Mouse (Mus musculus): Measurements from ENCODE around the gene Dennd2c.
A peak's percentile ranks its signal among the peaks of the same experiment; 100 is the strongest.

Gene Dennd2c

GRCm38 (mm10) chr3:103102454-103103390, at the start of gene Dennd2c:
Dennd2c (plus strand) TSS chr3:103102604.
- H3K9me3 ChIP-seq (ENCODE audit: low read length) = no peaks in the 10 kb centered on the region
- H3K4me3 ChIP-seq (replicated peaks; ENCODE audit: low read length) = peak within 1 kb of the TSS; percentile 94
- TF ChIP-seq CTCF (conservative IDR thresholded peaks at IDR 0.05; ENCODE audit: low read length) (no peak), POU5F1 (IDR thresholded peaks at IDR 0.05; ENCODE audit: borderline replicate concordance, low read length) (no peak), NANOG (IDR thresholded peaks at IDR 0.05; ENCODE audit: borderline replicate concordance, low read length) (no peak)
- peaks cover 77% of the 10 kb centered on the region for H3K4me1 ChIP-seq (replicated peaks; ENCODE audit: low read depth, low read length)
- H3K27me3 ChIP-seq (ENCODE audit: insufficient read depth, low read length) = no peaks in the 10 kb centered on the region
- 0 out of 2 replicates have a peak, but pooled peaks cover 3% of the 10 kb centered on the region for H3K36me3 ChIP-seq (ENCODE audit: insufficient read depth, low read length)

DNA sequence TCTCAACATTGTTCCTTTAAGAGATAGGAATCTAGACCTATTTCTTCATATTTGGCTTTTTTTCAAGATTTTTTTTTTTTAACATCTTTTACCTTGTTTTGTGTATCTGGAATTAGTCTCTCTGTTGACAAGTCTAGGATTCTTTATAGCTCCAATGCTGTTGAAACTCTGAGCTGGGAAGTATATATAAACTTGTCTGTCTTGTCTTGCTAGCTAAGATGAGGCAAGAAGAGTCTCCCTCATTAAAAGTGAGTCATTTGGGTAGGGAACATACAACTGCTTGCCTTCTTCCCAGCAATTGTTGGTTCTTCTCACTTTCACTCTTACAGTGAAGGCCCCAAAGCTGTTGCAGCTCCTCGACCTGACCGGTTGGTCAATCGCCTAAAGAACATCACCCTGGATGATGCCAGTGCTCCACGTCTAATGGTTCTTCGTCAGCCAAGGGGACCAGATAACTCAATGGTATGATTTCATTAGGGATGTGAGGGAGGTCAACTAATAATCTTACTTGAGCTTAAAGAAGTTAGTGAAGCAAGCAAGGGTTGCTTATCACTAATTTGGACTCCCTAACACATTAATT, 46.3 kb upstream of the Dennd2c start:
- H3K27me3 ChIP-seq (ENCODE audit: insufficient read depth, low read length) = no peaks in the 10 kb centered on the region
- TF ChIP-seq CTCF (conservative IDR thresholded peaks at IDR 0.05; ENCODE audit: low read length) = no peak
- no peak for TF ChIP-seq POU5F1 (IDR thresholded peaks at IDR 0.05; ENCODE audit: borderline replicate concordance, low read length)
- no peak for TF ChIP-seq NANOG (IDR thresholded peaks at IDR 0.05; ENCODE audit: borderline replicate concordance, low read length)
- H3K4me3 ChIP-seq (replicated peaks; ENCODE audit: low read length) = no peak overlapping the region
- H3K9me3 ChIP-seq (ENCODE audit: low read length) = no peaks in the 10 kb centered on the region
- H3K4me1 ChIP-seq (replicated peaks; ENCODE audit: low read depth, low read length) = peaks cover 30% of the 10 kb centered on the region
- peaks cover 83% of the 10 kb centered on the region for H3K36me3 ChIP-seq (ENCODE audit: insufficient read depth, low read length)

DNA sequence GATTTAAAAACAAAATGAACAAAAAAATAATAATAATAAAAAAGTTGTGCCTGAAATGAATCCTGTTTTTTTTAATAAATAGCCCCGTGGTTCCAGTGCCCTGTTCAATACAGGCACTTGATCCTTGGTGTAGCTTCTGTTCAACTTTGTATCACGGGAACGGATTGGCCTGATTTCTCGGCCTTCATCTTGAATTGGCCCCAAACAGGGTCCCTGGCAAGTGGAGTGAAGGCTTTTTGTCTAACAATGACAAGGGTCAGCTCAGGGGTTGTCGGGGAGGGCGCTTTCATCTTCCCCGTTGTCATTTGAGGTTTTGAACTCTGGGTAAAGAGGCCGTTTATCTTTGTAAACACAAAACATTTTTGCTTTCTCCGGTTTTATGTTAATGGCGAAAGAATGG, 44.7 kb upstream of the Dennd2c start:
- Histone ChIP-seq H3K36me3 (ENCODE audit: insufficient read depth, low read length) (peaks cover 83% of the 10 kb centered on the region), H3K27me3 (ENCODE audit: insufficient read depth, low read length) (no peaks in the 10 kb centered on the region), H3K4me3 (replicated peaks; ENCODE audit: low read length) (peak overlapping the region; percentile 87), H3K4me1 (replicated peaks; ENCODE audit: low read depth, low read length) (peaks cover 30% of the 10 kb centered on the region), H3K9me3 (ENCODE audit: low read length) (no peaks in the 10 kb centered on the region)
- TF ChIP-seq NANOG (IDR thresholded peaks at IDR 0.05; ENCODE audit: borderline replicate concordance, low read length) (no peak), POU5F1 (IDR thresholded peaks at IDR 0.05; ENCODE audit: borderline replicate concordance, low read length) (no peak), CTCF (conservative IDR thresholded peaks at IDR 0.05; ENCODE audit: low read length) (no peak)

DNA sequence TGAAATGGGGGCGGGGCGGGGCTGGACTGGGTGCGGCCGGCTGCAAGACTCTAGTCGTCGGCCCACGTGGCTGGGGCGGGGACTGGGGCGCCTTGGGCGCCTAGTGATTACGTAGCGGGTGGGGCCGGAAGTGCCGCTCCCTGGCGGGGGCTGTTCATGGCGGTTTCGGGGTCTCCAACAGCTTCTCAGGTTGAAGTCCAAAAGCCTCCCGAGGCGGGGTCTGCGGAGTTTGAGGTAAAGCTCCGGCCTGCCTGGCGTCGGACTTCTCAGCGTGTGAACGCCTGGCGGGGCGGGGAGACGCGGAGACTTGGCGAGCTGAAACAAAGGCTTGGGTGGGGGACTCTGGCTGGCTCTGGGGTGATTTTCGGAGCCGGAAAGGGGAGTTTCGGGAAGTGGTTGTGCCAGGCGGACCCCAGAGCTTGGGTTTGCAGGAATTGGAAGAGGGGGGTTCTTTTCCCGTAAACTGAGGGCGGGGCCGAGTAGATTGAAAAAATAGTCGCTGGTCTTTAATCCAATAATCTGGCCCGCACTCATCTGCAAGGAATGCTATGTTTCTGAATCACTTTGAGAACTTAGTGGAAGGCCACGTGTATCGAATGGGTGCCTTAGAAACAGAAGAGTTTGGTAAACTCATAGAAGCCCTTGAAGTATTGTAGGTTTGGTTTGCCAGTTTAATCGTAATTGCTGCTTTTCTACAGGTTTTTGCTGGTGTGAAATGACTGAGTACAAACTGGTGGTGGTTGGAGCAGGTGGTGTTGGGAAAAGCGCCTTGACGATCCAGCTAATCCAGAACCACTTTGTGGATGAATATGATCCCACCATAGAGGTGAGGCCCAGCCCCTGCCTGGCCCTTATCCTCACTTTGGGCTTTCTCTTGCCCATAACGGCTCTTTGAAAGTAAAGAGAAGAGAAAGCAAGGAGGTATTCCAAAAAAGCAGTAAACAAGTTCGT, 43.9 kb upstream of the Dennd2c start, which contains the start of gene Nras:
TSS of gene Nras (plus strand) at position 79 of the 951 bp plus-strand sequence.
- peak within 1 kb of the TSS; percentile 87 for H3K4me3 ChIP-seq (replicated peaks; ENCODE audit: low read length)
- no peak for TF ChIP-seq CTCF (conservative IDR thresholded peaks at IDR 0.05; ENCODE audit: low read length)
- no peak for TF ChIP-seq NANOG (IDR thresholded peaks at IDR 0.05; ENCODE audit: borderline replicate concordance, low read length)
- TF ChIP-seq POU5F1 (IDR thresholded peaks at IDR 0.05; ENCODE audit: borderline replicate concordance, low read length) = no peak
- peaks cover 30% of the 10 kb centered on the region for H3K4me1 ChIP-seq (replicated peaks; ENCODE audit: low read depth, low read length)
- H3K27me3 ChIP-seq (ENCODE audit: insufficient read depth, low read length) = no peaks in the 10 kb centered on the region
- H3K9me3 ChIP-seq (ENCODE audit: low read length) = no peaks in the 10 kb centered on the region
- H3K36me3 ChIP-seq (ENCODE audit: insufficient read depth, low read length) = peaks cover 83% of the 10 kb centered on the region

DNA sequence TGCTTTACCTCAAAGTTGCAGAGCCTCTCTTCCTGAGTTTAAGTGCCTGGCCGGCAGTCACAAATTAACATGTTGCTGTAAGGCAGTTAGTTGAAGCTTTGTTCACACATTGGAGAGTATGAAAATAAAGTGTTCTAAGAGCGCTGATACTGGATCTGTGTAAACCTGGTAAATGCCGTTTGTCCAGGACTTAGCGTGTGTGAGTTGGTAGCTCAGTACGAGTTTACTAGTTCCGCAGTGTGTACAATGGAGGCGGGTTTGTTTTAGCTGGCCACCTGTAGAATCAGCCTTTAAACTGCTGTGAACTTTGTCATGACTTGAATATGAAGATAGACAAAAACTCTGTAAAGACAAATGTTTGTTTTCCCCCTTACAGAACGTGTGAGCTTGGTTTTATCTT, 35.5 kb upstream of the Dennd2c start:
- TF ChIP-seq POU5F1 (IDR thresholded peaks at IDR 0.05; ENCODE audit: borderline replicate concordance, low read length) = no peak
- TF ChIP-seq NANOG (IDR thresholded peaks at IDR 0.05; ENCODE audit: borderline replicate concordance, low read length) = no peak
- TF ChIP-seq CTCF (conservative IDR thresholded peaks at IDR 0.05; ENCODE audit: low read length) = no peak
- H3K9me3 ChIP-seq (ENCODE audit: low read length) = no peaks in the 10 kb centered on the region
- peaks cover 75% of the 10 kb centered on the region for H3K36me3 ChIP-seq (ENCODE audit: insufficient read depth, low read length)
- H3K4me1 ChIP-seq (replicated peaks; ENCODE audit: low read depth, low read length) = peaks cover 3% of the 10 kb centered on the region; the same call in 1 of the 2 replicates
- H3K27me3 ChIP-seq (ENCODE audit: insufficient read depth, low read length) = no peaks in the 10 kb centered on the region
- no peak overlapping the region for H3K4me3 ChIP-seq (replicated peaks; ENCODE audit: low read length)

DNA sequence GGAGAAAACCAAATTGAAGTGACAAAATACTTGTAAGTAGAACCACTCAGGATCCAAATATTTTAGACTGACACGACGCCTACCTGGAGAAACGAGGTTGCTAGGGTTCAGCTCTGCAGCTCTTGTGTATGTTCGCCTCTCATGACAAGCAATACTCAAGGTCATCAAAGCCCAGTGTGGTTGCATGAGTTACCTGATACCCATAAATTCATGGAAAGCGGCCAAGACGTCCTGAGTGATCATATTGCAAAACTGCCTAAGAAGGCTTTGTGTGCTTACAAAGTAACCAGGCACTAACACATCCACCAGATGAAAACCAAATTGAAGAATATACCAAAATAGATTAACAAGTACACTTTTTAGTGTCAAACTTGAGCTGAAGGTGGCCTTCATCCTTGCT, 33.4 kb upstream of the Dennd2c start:
- TF ChIP-seq CTCF (conservative IDR thresholded peaks at IDR 0.05; ENCODE audit: low read length) = no peak
- TF ChIP-seq POU5F1 (IDR thresholded peaks at IDR 0.05; ENCODE audit: borderline replicate concordance, low read length) = no peak
- no peak for TF ChIP-seq NANOG (IDR thresholded peaks at IDR 0.05; ENCODE audit: borderline replicate concordance, low read length)
- Histone ChIP-seq H3K36me3 (ENCODE audit: insufficient read depth, low read length) (peaks cover 54% of the 10 kb centered on the region), H3K9me3 (ENCODE audit: low read length) (no peaks in the 10 kb centered on the region), H3K4me3 (replicated peaks; ENCODE audit: low read length) (no peak overlapping the region), H3K27me3 (ENCODE audit: insufficient read depth, low read length) (no peaks in the 10 kb centered on the region), H3K4me1 (replicated peaks; ENCODE audit: low read depth, low read length) (peaks cover 3% of the 10 kb centered on the region; the same call in 1 of the 2 replicates)

DNA sequence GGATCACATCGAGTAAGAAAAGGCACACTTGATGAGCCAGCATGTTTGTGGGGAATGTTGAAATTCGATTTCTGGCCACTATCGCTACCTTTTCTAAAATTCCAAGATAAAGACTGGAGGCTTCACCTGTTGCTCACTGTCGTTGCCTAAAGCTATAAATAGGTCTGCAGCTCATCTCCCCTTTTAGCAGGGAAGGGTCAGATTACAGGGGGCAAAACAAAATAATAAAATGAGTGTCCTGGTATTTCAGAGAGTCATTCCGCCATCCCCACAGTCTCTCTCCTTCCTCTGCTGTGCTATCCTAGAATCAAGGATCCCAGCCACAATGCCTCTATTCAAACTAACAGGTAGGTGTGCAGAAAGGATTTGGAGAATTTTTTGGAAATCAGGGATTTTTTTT, 28.6 kb upstream of the Dennd2c start, which contains the start of gene Ampd1:
TSS of gene Ampd1 (plus strand) at position 244 of the 400 bp plus-strand sequence.
- Histone ChIP-seq H3K4me3 (replicated peaks; ENCODE audit: low read length) (no peak within 1 kb of the TSS), H3K9me3 (ENCODE audit: low read length) (no peaks in the 10 kb centered on the region), H3K36me3 (ENCODE audit: insufficient read depth, low read length) (peaks cover 8% of the 10 kb centered on the region), H3K4me1 (replicated peaks; ENCODE audit: low read depth, low read length) (no peaks in the 10 kb centered on the region), H3K27me3 (ENCODE audit: insufficient read depth, low read length) (no peaks in the 10 kb centered on the region)
- TF ChIP-seq POU5F1 (IDR thresholded peaks at IDR 0.05; ENCODE audit: borderline replicate concordance, low read length) (no peak), NANOG (IDR thresholded peaks at IDR 0.05; ENCODE audit: borderline replicate concordance, low read length) (no peak), CTCF (conservative IDR thresholded peaks at IDR 0.05; ENCODE audit: low read length) (no peak)

Data from E14TG2a.4 (cell line).